Mouse (Mus musculus) liver, embryonic 12.5 days (tissue): ENCODE measurements around the gene Foxs1. TPM values are rescaled to one million over a fixed set of nuclear protein-coding genes. Genes with fewer than 3 reads are reported as not detected.

Experiments used
- ATAC-seq: fragments of 200-750 bp; cut with Nextera tagmentation; 2 replicates; pipeline ENCODE4 v1.8.0; 2017; ENCODE audit warnings: moderate number of reproducible peaks, mild to moderate bottlenecking, moderate library complexity
- H3K27ac ChIP-seq: fragments of 300-500 bp; sonication (generic); 2 replicates; pipeline ENCODE4 v1.5.1; 2016; ENCODE audit warnings: mild to moderate bottlenecking
- H3K27me3 ChIP-seq: fragments of 300-500 bp; sonication (generic); replicated peaks from 2 replicates; pipeline ENCODE4 v1.6.1; 2016; ENCODE audit warnings: mild to moderate bottlenecking, moderate library complexity
- H3K36me3 ChIP-seq: fragments of 300-500 bp; sonication (generic); 2 replicates; pipeline ENCODE4 v1.6.1; 2016; ENCODE audit warnings: mild to moderate bottlenecking, moderate library complexity
- H3K4me1 ChIP-seq: fragments of 300-500 bp; sonication (generic); 2 replicates; pipeline ENCODE4 v1.6.1; 2016
- H3K4me2 ChIP-seq: fragments of 300-500 bp; sonication (generic); 2 replicates; pipeline ENCODE4 v1.6.1; 2016; ENCODE audit warnings: mild to moderate bottlenecking, moderate library complexity
- H3K4me3 ChIP-seq: fragments of 300-500 bp; sonication (generic); 2 replicates; pipeline ENCODE4 v1.5.1; 2016; ENCODE audit warnings: mild to moderate bottlenecking, moderate library complexity
- H3K9ac ChIP-seq: fragments of 300-500 bp; sonication (generic); 2 replicates; pipeline ENCODE4 v1.6.1; 2016; ENCODE audit warnings: mild to moderate bottlenecking, moderate library complexity
- H3K9me3 ChIP-seq: fragments of 300-500 bp; sonication (generic); replicated peaks from 2 replicates; pipeline ENCODE4 v1.6.1; 2016; ENCODE audit warnings: mild to moderate bottlenecking, moderate library complexity
- WGBS: fragments of 180-500 bp; shearing (Covaris S2); methylation state at CpG from one replicate; pipeline ENCODE4 v1.1.7; 2016; ENCODE audit not compliant: insufficient replicate concordance; 5-methylcytosine and 5-hydroxymethylcytosine counted together
- polyA plus RNA-seq: library from polyadenylated mRNA; unstranded; fragments of >200 nt; fragmentation: Nextera tagmentation; extraction: Ambion mirVana; gene quantifications from 2 replicates; pipeline ENCODE4 v1.2.1, GENCODE M21; 2016

Foxs1 gene
- polyA plus RNA-seq, 1 experiment from 2014 or later = not detected

- Histone ChIP-seq H3K36me3 (no peaks in the 10 kb centered on the region), H3K9ac (no peak overlapping the region), H3K4me1 (0 out of 2 replicates have a peak, but pooled peaks cover 6% of the 10 kb centered on the region), H3K27me3 (peaks cover 99% of the 10 kb centered on the region), H3K27ac (no peak overlapping the region), H3K9me3 (no peaks in the 10 kb centered on the region), H3K4me2 (no peak overlapping the region), H3K4me3 (no peak overlapping the region)
- ATAC-seq = no peak
- WGBS = 42% methylated on average over 9 of the region's 9 CpGs
Measured at GRCm38 (mm10) chr2:152944013-152944412, 11.0 kb upstream of the Foxs1 start.

- ATAC-seq = no peak
- Histone ChIP-seq H3K36me3 (no peaks in the 10 kb centered on the region), H3K4me3 (peak overlapping the region; percentile 34; the same call in 1 of the 2 replicates), H3K4me2 (peak overlapping the region; percentile 57), H3K27me3 (peaks cover 99% of the 10 kb centered on the region), H3K4me1 (0 out of 2 replicates have a peak, but pooled peaks cover 6% of the 10 kb centered on the region), H3K9ac (no peak overlapping the region), H3K9me3 (no peaks in the 10 kb centered on the region), H3K27ac (no peak overlapping the region)
- WGBS = 8% methylated on average over 8 of the region's 8 CpGs
Measured at GRCm38 (mm10) chr2:152943568-152943967, 10.6 kb upstream of the Foxs1 start.

GRCm38 (mm10) chr2:152942898-152943515 lies 10.0 kb upstream of the Foxs1 start:
- no peaks in the 10 kb centered on the region for H3K36me3 ChIP-seq
- no peak overlapping the region for H3K27ac ChIP-seq
- peak overlapping the region; percentile 34 for H3K4me3 ChIP-seq
- under 1% methylated on average over 65 of the region's 65 CpGs for WGBS
- no peaks in the 10 kb centered on the region for H3K9me3 ChIP-seq
- peak overlapping the region; percentile 57 for H3K4me2 ChIP-seq
- no peak for ATAC-seq
- H3K4me1 ChIP-seq = 0 out of 2 replicates have a peak, but pooled peaks cover 6% of the 10 kb centered on the region
- H3K9ac ChIP-seq = no peak overlapping the region
- peaks cover 99% of the 10 kb centered on the region for H3K27me3 ChIP-seq

- H3K4me1 ChIP-seq = 0 out of 2 replicates have a peak, but pooled peaks cover 6% of the 10 kb centered on the region
- no peaks in the 10 kb centered on the region for H3K36me3 ChIP-seq
- H3K4me2 ChIP-seq = no peak overlapping the region
- no peaks in the 10 kb centered on the region for H3K9me3 ChIP-seq
- H3K27ac ChIP-seq = no peak overlapping the region
- H3K4me3 ChIP-seq = no peak overlapping the region
- no peak overlapping the region for H3K9ac ChIP-seq
- peaks cover 88% of the 10 kb centered on the region for H3K27me3 ChIP-seq
- WGBS = 13% methylated on average over 7 of the region's 7 CpGs
- no peak for ATAC-seq
Measured at GRCm38 (mm10) chr2:152941776-152942175, 8.8 kb upstream of the Foxs1 start.

GRCm38 (mm10) chr2:152941106-152941505 lies 8.1 kb upstream of the Foxs1 start:
- Histone ChIP-seq H3K4me2 (no peak overlapping the region), H3K27me3 (peaks cover 81% of the 10 kb centered on the region), H3K9ac (no peak overlapping the region), H3K4me1 (0 out of 2 replicates have a peak, but pooled peaks cover 6% of the 10 kb centered on the region), H3K9me3 (no peaks in the 10 kb centered on the region), H3K36me3 (no peaks in the 10 kb centered on the region), H3K4me3 (no peak overlapping the region), H3K27ac (no peak overlapping the region)
- 60% methylated on average over 6 of the region's 6 CpGs for WGBS
- no peak for ATAC-seq

GRCm38 (mm10) chr2:152939846-152940245 lies 6.8 kb upstream of the Foxs1 start:
- Histone ChIP-seq H3K9me3 (no peaks in the 10 kb centered on the region), H3K4me3 (no peak overlapping the region), H3K4me1 (0 out of 2 replicates have a peak, but pooled peaks cover 6% of the 10 kb centered on the region), H3K27ac (no peak overlapping the region), H3K4me2 (no peak overlapping the region), H3K36me3 (no peaks in the 10 kb centered on the region), H3K9ac (no peak overlapping the region), H3K27me3 (peaks cover 78% of the 10 kb centered on the region)
- 3% methylated on average over 4 of the region's 4 CpGs for WGBS
- no peak for ATAC-seq

GRCm38 (mm10) chr2:152933614-152934013 lies 606 bp upstream of the Foxs1 start:
- Histone ChIP-seq H3K27ac (no peak overlapping the region), H3K36me3 (no peaks in the 10 kb centered on the region), H3K4me2 (no peak overlapping the region), H3K4me1 (no peaks in the 10 kb centered on the region; the same call in 1 of the 2 replicates), H3K9me3 (no peaks in the 10 kb centered on the region), H3K9ac (no peak overlapping the region), H3K4me3 (no peak overlapping the region), H3K27me3 (peaks cover 15% of the 10 kb centered on the region)
- 20% methylated on average over 5 of the region's 5 CpGs for WGBS
- peak; percentile 24; the same call in 1 of the 2 replicates for ATAC-seq

GRCm38 (mm10) chr2:152931456-152932160 lies 1.4 kb downstream of the Foxs1 start:
- H3K9ac ChIP-seq = no peak overlapping the region
- H3K4me2 ChIP-seq = no peak overlapping the region
- H3K27ac ChIP-seq = no peak overlapping the region
- H3K27me3 ChIP-seq = peaks cover 9% of the 10 kb centered on the region; the same call in 1 of the 2 replicates
- no peaks in the 10 kb centered on the region; the same call in 1 of the 2 replicates for H3K4me1 ChIP-seq
- WGBS = 61% methylated on average over 10 of the region's 12 CpGs
- no peak overlapping the region for H3K4me3 ChIP-seq
- H3K9me3 ChIP-seq = no peaks in the 10 kb centered on the region
- no peak for ATAC-seq
- no peaks in the 10 kb centered on the region for H3K36me3 ChIP-seq

- no peak for ATAC-seq
- Histone ChIP-seq H3K36me3 (no peaks in the 10 kb centered on the region), H3K9me3 (no peaks in the 10 kb centered on the region), H3K27me3 (peaks cover 3% of the 10 kb centered on the region; the same call in 1 of the 2 replicates), H3K27ac (no peak overlapping the region), H3K4me2 (no peak overlapping the region), H3K4me1 (peaks cover 11% of the 10 kb centered on the region; the same call in 1 of the 2 replicates), H3K4me3 (no peak overlapping the region), H3K9ac (no peak overlapping the region)
- WGBS = 31% methylated on average over 2 of the region's 2 CpGs
Measured at GRCm38 (mm10) chr2:152930276-152930675, 2.7 kb downstream of the Foxs1 start.

- WGBS = 46% methylated on average over 3 of the region's 3 CpGs
- Histone ChIP-seq H3K27ac (no peak overlapping the region), H3K9me3 (no peaks in the 10 kb centered on the region), H3K4me2 (no peak overlapping the region), H3K9ac (no peak overlapping the region), H3K36me3 (no peaks in the 10 kb centered on the region), H3K4me1 (peaks cover 24% of the 10 kb centered on the region), H3K4me3 (no peak overlapping the region), H3K27me3 (no peaks in the 10 kb centered on the region; the same call in 1 of the 2 replicates)
- ATAC-seq = no peak
Measured at GRCm38 (mm10) chr2:152928988-152929370, 4.0 kb downstream of the Foxs1 start.

GRCm38 (mm10) chr2:152928219-152928987 lies 4.6 kb downstream of the Foxs1 start:
- peak overlapping the region; percentile 49; the same call in 1 of the 2 replicates for H3K27ac ChIP-seq
- no peak overlapping the region for H3K4me2 ChIP-seq
- no peaks in the 10 kb centered on the region; the same call in 1 of the 2 replicates for H3K27me3 ChIP-seq
- ATAC-seq = no peak
- H3K9ac ChIP-seq = no peak overlapping the region
- H3K9me3 ChIP-seq = no peaks in the 10 kb centered on the region
- H3K36me3 ChIP-seq = no peaks in the 10 kb centered on the region
- no peak overlapping the region for H3K4me3 ChIP-seq
- peaks cover 26% of the 10 kb centered on the region for H3K4me1 ChIP-seq
- WGBS = 54% methylated on average over 14 of the region's 14 CpGs
